Mouse (Mus musculus) right cerebral cortex, adult 2 months (tissue): ENCODE results near the gene Sfi1.
A peak's percentile ranks its signal among the peaks of the same experiment; 100 is the strongest.
"Not testable (repeated sequence)": the region's sequence is repeated elsewhere in the genome, so short reads cannot be mapped to it uniquely, and the experiment has no call there.

Experiments used
- DNase-seq, 2 experiments: peaks; one replicate each; pipeline ENCODE4 v3.0.0; 2021 to 2022; ENCODE audit warnings: low spot score in 2 of 2

Sfi1 gene

DNA sequence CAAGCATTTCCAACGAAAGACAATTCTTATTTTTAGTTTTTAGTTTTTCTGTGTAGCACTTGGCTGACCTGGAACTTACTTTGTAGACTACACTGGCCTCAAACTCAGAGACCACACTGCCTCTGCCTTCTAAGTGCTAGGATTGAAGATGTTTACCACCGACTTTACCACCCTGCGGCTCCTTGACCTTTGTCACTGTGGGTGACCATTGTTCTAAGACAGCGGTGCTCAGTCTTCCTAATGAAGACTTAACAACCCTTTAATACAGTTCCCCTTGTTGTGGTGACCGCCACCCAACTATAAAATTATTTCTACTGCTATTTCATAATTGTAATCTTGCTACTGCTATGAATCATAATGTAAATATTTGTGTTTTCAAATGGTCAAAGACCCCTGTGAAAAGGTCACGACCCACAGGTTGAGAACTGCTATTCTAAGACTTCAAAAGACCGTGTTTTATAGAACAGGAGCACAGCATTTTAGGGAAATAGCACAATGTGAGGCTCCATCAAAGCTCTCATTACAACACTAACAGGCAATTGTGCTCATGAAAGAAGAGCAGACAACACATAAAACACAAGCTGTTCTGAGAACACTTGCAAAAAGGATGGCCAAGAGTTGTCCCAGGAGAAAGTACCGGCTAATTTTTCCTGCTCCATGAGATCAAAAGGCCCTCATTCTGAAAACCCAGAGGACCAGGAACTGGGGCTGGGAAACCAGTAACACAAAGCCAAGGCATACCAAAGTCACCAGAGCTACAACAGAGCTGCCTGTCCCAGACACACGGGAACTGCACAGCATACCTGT, 47.7 kb downstream of the Sfi1 start:
- not testable (repeated sequence) for DNase-seq

DNA sequence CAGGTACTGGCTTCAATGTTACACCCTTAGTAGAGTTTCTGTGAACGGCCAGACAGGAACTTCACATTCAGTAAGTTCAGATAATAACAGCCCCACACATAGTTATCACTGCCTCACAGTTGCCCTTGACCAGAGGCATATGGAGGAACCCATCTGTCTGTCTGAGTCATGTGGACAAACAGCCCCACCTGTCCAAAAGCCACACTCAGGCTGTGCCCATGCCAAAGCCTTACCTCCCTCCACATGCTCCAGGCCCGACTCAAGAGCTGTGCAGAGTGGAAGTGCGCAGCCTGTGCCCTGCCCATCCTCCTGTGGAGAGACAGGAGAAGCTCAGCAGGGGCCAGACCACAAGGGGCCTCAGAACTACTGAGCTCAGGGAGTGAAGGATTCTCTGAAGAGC, 49.3 kb downstream of the Sfi1 start:
- not testable (repeated sequence) for DNase-seq

DNA sequence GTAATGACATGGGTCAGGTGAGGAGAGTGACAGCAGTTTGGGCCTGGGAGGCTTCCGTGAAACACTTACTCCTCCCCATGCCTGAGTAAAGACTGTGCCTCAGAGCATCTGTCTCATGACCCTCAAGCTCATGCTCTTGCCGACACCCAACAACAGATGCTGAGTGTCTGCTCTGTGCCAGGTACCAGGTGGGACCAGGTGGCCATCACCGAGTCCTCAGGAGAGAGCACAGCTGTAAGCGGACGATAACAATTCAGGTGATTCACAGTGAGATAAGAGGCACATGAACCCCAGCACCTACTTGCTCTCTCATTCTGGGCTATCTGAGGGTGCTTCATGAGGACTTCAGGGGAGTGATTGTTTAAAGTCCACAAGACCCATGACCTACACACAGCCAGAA, 50.9 kb downstream of the Sfi1 start:
- peak; percentile 64 to 78 for DNase-seq

DNA sequence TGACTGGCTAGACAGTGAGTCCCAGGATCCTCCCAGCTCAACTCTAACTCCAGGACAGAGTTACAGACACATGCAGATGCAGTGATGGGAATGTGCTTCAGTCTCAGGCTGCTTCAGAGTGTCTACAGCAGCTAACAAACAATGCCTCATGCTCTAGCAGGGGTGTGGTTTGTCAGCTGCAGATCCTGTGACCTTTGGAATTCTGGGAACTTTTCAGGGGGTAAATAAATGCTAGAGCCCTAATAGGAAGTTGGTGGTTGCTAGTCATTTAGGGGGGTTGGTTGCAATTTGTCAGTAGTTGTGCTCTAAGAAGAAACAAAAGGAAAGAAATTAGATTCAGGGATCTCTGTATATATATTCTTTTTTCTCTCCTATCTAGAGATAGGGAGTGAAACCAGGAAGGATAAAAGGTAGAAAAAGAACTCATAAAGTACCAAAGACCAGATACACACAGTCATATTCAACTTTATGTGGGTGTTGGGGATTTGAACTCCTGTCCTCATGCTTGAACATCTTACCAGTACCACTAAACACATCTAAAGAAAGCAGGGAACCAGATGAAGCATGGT, 52.2 kb downstream of the Sfi1 start:
- DNase-seq = not testable (repeated sequence)

DNA sequence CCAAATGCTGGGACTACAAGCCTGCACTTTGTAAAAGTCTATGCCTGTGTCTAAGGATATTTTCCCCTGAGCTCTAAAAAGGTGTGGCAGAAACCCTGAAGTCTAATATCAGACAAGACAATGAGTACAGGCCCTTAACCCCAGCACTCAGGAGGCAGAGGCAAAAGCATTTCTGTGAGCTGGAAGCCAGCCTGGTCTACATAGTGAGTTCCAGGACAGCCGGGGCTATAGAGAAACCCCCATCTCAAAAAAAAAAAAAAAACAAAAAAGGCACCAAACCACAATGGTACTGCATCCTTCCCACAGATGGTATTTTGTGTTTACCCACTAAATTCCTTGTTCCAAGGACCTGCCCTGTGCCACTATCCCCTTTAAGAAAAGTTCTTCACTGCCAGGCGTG, 54.9 kb downstream of the Sfi1 start:
- DNase-seq = not testable (repeated sequence)

DNA sequence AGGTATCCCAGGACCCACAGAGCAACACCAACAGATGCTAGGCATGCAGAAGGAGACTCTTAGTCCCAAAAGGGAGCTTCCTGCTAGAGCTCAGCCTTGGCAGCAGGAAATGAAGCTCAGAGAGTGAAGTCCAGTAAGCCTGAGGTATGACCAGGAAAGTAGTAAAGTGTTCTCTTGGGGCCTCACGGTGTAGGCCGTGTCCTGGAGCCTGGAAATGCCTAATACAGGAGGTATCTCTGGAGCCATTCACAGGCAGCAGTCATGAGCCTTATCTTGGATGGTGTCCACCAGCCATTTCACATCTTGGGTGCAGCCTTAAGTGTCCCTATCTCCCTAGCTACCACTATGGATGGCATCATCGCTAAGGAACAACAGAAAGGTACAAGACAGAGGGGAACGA, 56.0 kb downstream of the Sfi1 start:
- not testable (repeated sequence) for DNase-seq

DNA sequence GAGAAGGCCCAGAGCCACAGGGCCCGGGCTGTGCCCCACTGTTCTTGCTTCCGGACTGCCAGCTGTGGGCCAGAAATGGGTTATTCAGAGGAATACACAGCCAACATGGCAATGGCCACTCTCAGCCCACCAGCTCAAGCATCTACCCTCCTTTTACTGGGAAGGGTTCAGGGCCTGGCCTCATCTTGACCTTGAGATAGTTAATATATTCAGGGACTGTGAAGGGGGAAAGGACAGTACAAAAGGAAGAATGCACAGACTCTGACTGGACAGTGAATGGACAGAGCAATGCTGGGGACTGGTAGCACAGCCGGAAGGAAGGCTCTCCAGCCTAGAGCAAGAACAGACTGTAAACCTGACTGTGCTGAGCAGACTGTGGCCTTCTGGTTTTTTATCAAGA, 57.3 kb downstream of the Sfi1 start:
- DNase-seq = not testable (repeated sequence)

DNA sequence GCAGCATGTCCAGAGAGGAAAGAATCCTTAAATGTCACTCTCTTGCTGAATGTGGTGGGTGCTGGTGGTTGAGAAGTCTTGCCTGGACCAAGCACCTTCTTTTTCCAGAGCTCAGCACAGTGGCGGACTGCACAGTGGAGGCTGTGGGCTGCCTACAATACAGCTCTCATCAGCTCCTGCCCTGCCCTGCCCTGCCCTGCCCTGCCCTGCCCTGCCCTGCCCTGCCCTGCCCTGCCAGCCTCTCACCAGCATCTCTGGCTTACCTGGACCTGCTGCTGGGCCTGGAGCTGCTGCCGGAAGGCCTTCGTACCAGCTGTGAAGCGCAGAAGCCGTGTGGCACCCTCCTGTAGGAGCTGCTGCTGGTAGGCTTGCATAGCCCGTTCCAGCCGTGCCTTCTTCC, 57.9 kb downstream of the Sfi1 start:
- DNase-seq = not testable (repeated sequence)

DNA sequence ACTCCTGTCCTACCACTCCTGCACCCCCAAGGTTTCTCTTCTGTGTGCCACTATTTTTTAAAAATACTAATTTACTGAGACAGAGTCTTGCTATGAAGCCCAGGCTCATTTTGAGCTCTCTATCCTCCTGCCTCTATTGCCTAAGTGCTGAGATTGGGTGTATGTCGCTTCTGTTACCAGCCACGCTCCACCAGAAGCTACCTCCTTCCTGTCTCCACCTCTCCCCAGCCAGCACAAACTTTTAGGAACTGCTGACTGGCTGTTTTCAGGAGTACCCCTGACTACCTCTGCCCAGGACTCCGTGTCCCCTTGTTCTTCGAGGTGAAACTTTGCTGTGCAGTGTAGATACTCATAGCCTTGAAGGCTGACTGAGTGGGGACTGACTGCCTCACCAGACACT, 59.9 kb downstream of the Sfi1 start:
- not testable (repeated sequence) for DNase-seq

DNA sequence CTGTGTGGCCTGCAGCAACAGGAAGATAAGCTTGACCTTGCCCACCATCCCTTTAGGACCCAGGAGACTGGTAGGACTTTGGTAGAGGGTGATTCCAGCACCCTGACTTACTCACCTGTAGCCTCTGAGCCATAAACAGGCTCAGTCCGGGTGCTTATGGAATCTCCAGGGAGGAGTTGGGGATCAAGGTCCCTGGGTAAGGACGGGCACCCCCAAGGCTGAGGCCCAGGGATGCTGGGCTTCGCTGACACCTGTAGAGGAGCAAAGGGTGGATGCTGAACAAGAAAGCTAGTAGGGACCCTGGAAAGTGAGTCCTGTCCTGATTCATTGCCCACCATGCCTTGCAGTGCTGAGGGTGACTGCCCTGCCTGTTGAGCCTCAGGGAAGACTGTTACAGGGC, 60.3 kb downstream of the Sfi1 start:
- not testable (repeated sequence) for DNase-seq

DNA sequence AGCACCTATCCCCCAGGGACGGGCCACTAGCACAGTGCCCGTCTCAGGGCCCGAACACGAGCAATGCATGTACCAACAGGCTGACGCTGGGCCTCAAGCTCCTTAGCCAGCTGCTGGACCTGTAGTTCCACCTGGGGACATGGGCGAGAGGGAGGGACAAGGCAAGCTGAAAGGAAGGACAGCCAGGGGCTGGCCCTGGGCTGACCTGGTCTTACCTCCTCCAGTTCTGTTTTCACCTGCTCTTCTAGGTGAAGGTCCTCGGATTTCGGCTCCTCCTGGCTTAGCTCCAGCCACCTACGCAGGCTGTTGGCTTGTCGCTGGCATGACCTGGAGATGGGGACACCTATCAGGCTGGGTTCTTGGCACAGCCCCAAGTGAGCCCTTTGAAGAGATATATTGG, 61.3 kb downstream of the Sfi1 start:
- DNase-seq = peak; percentile 40 to 53

DNA sequence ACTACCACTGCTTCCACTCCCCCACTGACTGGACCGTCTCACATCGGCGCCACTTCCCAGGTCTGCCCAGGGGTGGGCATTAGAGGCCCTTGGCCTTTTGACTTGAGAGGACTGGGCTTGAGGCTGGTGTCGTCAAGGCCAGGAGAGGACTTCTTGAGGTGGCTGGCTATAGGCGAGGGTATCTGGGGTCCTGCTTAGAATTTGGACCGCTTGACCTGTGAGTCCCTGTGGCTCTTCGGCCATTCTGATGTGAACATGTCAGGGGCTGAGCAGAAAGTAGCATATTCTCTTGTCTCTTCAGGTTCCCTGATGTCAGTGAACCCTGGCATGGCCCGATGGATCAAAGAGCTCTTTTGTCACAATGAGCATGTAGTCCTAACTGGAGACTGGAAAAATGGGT, 63.4 kb downstream of the Sfi1 start:
- DNase-seq = peak; percentile 53 to 79

DNA sequence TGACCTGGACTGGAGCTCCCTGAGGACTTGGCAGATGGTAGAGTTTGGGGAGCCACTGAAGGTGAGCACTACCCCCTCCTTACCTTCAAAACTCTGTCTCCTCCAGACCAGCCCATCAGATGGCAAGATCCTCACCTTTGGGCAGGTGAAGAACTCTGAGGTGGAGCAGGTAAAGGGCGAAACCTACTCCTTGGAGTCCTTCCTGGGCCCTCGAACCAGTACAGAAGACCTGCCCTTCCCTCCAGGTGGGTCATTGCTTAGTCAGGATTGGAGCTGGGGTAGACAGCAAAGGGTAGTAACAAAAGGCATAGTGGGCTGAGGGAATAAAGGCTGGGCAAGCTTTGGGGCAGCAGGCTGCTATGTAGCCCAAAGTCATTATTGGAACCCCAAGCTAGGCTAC, 64.0 kb downstream of the Sfi1 start:
- DNase-seq = not testable (repeated sequence)

DNA sequence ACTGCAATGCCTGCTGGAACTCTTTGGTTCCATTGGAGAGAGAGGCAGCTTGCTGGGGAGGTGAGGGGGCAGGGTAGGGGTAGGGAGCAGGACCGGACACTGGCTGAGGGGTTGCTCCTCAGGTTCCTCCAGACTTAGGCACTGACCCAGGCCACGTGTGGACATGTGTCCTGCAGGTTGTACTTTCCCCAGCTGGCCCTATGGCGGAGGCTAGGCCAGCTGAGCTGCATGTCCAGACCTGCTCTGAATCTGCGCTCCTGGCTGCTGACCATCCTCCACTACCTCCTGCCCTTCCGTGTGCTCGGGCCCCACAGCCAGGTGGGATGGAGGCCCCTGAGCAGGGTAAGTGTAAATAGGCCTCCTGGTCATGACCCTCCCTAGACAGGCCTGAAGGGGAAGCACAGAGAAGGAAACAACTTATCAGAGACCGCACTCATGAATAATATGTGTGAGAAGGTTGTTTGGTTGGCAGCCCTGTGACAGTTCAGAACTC, 65.9 kb downstream of the Sfi1 start:
- not testable (repeated sequence) for DNase-seq

DNA sequence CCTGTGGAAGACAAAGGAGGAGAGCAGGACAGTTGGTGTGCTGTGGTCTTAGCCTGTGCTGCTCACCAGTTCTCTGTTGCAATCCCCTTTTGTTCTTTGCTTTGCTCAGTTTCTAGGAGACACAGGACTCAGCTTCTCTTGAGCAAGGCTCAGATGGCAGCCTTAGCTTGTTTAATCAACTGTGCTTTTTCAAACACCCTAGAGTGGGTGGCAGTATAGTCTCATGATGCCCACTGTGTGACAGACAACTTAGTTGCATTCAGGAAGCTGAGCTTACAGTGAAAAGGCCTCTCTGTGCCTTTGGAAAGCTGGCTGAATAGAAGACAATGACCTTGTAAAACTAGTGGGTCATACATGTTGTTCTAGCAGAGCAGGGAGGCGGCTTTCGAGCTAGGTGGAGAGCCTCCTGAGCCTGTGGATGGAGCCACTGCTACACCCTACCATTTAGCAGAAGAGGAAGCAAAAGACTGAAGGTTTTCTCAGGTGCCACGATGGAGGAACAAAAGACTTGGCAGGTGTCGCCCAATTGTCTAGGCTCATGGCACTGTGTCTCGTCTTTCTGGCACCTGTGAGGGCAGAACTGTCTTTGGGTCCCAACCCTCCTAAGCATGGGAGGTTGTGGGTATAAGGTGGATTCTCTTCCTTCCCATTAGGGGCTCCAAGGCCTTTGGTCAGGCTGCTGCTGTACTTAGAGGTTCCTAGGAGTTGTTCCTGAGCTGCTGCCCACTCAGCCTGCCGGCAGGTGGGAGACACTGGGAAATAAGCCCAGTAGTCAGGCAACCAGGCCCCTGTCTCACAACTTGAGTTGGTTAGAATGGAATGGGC, 66.6 kb downstream of the Sfi1 start:
- DNase-seq = peak; percentile 99

DNA sequence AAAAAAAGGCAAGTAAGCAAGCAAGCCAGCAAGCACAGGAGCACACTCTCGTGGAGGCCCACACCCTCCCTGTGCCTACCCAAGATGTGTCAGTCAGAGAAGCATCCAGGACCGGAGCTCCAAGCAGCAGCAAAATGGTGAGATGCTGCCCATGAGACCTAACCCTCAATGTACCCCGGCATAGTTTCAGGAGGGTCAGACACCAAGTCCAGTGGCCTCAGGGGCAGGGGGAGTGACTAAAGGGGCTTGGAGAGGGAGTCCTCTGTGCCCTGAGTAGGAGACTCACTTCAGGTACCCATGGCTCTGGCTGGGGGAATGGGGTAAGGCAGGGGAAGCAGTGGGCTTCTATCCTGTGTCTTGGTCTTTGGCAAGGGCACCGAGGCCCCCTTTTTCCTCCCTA, 67.3 kb downstream of the Sfi1 start:
- DNase-seq = not testable (repeated sequence)

DNA sequence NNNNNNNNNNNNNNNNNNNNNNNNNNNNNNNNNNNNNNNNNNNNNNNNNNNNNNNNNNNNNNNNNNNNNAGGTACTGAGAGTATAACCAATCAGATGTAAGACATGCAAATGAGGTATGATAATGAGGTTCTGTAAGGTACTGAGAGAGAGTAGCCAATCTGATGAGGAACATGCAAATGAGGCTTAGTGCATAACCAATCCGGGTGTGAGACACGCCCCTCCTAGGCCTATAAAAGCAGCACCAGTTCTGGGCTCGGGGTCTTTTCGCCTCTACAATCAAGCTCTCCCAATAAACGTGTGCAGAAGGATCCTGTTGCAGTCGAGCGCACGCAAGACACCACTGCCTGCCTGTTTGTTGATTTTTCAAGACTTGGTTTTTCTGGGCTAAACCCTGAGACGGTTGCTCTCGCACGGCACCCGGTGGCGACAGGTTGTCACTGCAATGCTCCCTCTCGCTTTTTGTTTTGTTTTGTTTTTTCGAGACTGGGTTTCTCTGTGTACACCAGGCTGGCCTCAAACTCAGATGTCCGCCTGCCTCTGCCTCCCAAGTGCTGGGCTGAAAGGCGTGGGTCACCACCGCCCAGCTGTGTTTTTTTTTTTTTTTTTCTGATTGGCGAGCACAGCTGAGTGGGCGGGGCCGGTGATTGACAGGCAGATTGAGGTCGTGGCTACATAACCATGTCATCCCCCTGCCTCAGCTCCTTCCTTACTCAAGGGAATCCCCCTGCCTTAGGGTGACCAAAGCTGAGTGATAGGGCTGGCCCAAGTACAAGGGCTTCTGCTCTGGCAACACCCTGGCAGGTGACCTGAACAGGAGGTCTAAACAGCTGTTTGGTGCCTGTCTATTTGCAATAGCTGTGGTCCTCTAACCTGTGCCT, 68.1 kb downstream of the Sfi1 start:
- DNase-seq = not testable (repeated sequence)

DNA sequence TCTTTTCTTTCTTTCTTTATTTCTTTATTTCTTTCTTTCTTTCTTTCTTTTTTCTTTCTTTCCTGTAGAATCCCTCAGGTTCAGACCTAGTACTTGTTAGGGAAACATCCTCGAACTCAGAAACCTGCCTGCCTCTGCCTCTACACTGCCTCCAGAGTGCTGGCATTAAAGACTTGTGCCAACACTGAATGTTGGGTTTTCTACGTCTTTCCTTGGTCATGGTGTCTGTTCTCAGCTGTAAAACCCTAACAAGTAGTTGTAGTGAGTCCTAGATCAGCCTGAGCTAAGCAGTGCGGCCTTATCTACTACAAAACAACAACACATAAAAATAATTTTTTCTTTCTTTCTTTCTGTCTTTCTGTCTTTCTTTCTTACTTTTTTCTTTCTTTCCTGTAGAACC, 78.9 kb downstream of the Sfi1 start:
- DNase-seq = no peak

DNA sequence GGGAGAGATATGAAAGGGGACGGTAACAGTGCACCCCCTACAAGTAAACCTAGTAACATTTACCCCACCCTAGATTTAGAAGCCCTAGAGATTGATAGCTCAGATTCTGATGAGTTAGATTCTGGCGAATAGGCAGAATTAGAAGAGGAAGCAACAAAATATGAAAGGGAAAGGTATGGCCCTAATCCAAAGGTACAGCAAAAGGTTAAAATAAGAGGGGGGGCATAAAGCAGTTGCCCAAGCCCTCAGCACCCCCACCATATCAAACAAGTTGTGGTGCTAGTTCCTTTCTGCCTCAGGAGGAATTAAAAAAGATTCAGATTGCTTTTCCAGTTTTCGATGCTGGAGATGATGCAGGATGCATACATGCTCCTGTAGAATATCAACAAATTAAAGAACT, 87.1 kb downstream of the Sfi1 start:
- DNase-seq = no peak

DNA sequence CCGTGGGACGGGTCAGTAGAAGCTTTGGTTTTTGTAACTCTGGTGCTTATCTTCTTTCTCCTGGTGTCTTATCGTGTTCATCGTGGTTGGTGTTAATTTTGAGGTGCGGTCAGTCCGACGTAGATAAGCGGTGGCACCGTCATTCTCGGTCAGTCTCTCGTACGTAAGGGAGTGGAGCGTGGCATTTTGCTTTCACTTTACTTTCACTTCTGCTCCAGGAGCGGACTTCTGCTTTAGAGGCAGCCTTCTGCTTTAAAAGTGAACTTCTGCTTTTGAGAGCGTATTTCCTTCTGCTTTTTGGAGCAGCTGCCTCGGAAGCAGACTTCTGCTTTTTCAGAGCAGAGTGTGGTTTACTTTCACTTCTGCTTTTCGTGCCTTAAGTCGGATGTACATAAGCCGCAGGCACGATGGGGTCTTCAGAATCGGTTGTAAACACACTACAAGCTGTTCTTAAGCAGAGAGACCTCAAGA, 88.0 kb downstream of the Sfi1 start:
- no peak for DNase-seq
